7 mouse cellular contexts compared by ENCODE assay signal in the genomic region with DNA sequence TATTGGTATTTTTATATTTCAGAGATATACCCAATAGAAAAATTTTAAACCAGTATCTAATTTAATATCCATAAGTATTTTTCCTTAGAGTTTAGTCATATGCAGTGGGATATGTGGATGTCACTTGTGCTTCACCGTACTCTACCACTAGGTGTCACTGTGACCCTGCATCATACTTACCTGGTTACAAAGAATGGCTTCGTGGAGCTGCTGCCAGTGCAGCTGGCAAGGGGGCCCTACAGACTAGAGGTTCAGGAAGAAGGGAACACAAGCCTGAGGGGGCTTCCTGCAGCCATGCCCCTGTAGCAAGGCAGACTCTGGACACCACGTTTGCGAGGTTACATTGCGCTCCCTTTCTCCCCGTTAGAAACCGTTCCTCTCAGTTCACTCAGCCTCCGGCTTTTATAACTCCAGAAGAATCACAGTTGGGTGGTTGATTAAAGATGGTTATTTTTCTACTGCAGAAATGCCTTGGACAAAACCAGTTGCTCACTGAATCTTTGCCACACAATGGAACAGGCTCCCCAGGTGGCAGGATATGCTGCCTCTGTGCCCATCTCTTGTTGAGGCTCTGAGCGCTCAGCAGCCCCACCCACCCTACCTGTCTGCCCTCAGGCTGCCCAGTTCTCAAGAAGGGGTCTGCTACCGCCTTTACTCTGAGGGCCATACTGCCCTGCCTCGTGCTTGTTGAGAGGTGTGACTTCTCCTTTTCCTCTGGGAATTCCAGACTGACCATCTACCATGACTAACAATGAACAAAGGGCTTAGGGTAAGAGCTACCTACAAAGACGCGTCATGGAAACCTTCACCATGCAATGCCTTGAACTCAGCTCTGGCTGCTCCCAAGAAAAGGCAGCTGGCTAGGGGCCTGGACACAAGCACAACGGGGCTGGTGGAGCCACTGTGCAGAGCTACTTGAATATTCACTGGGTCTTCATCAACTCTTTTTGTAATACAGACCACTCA. TPM values are rescaled to one million over a fixed set of nuclear protein-coding genes. Genes with fewer than 3 reads are reported as not detected.
A peak's percentile ranks its signal among the peaks of the same experiment; 100 is the strongest.
DNase-seq lines count a peak whose midpoint lies in the region.

No protein-coding gene starts in this region.

- peak; percentile 72 for DNase-seq in R1 (ENCODE audit: low read depth, low spot score)
- peak; percentile 81 to 85 for DNase-seq in cerebellum, adult 18-20 months
- DNase-seq in forelimb bud, embryonic 11.5 days (ENCODE audit: low read depth, low spot score), result peak; percentile 85
- peak; percentile 85 for DNase-seq in induced T-regulatory cell, adult 2 months (ENCODE audit: low read depth)
- DNase-seq in left cerebral cortex, postnatal 10 days (ENCODE audit: extremely low spot score in 1 of 2, low spot score in 2 of 2), result peak; percentile 68 to 71
- DNase-seq in midbrain, embryonic 10.5 days (ENCODE audit: low spot score), result peak; percentile 69
- DNase-seq in right cerebral cortex, postnatal 36 days (ENCODE audit: low spot score in 2 of 2), result peak; percentile 59 to 61

- peaks cover 11% of the 10 kb centered on the region for H3K36me3 ChIP-seq in midbrain, embryonic 10.5 days

- H3K9me3 ChIP-seq in midbrain, embryonic 10.5 days (replicated peaks), result no peaks in the 10 kb centered on the region

- no peak overlapping the region for H3K4me3 ChIP-seq in midbrain, embryonic 10.5 days

- intact Hi-C loops in left cerebral cortex, postnatal 10 days (cut with DNase I), result loop anchor here (5.0 kb wide), 1 partner anchor 100 kb away; no protein-coding TSS in a partner anchor

- 57% methylated on average over 14 of the region's 14 CpGs for WGBS in midbrain, embryonic 10.5 days

- H3K27ac ChIP-seq in midbrain, embryonic 10.5 days (replicated peaks), result 0 out of 2 replicates have a peak overlapping the region, but pooled peaks have one; percentile 39

- H3K4me1 ChIP-seq in midbrain, embryonic 10.5 days, result no peaks in the 10 kb centered on the region; the same call in 1 of the 2 replicates

- no peaks in the 10 kb centered on the region for H3K27me3 ChIP-seq in midbrain, embryonic 10.5 days (ENCODE audit: low read depth, poor library complexity, severe bottlenecking)

RNA-seq across cellular contexts. Expression of a gene that starts 25.8 kb away (rescaled TPM):
- total RNA-seq in left cerebral cortex, postnatal 10 days (2021), result 10 to 100 TPM; 52.7 to 54.0 TPM
- polyA plus RNA-seq in midbrain, embryonic 10.5 days (2016; fragmentation: Nextera tagmentation; extraction: Ambion mirVana), result 12.1 and 12.3 TPM in 2 replicates

RNA-seq across cellular contexts. Expression of a gene that starts 40.4 kb away (rescaled TPM):
- 10 to 100 TPM in 1 of 2 experiments, 1 to 10 TPM in 1; 7.5 to 10.6 TPM for total RNA-seq in left cerebral cortex, postnatal 10 days (2021)
- polyA plus RNA-seq in midbrain, embryonic 10.5 days (2016; fragmentation: Nextera tagmentation; extraction: Ambion mirVana), result 0.75 and 0.85 TPM in 2 replicates
